Mouse (Mus musculus) gastrocnemius, postnatal 25 days (tissue): Measurements from ENCODE around the gene 2610318N02Rik. TPM values are rescaled to one million over a fixed set of nuclear protein-coding genes. Genes with fewer than 3 reads are reported as not detected.

Source experiments
- DNase-seq: peaks from one replicate; pipeline ENCODE4 v3.0.0; 2022
- microRNA-seq, 2 experiments: library from miRNA; unstranded; fragments of <30 nt; microRNA quantifications; one replicate each; pipeline ENCODE4 v1.2.0; 2021; ENCODE audit warnings: borderline replicate concordance in 2 of 2
- total RNA-seq, 2 experiments: library from RNA; stranded (reverse); gene quantifications; 1 replicate in 1 of 2; 2 replicates in 1 of 2; pipeline ENCODE4 v1.2.3; 2021

Gene 2610318N02Rik
- total RNA-seq, 2 experiments from 2014 or later, result not detected

DNA sequence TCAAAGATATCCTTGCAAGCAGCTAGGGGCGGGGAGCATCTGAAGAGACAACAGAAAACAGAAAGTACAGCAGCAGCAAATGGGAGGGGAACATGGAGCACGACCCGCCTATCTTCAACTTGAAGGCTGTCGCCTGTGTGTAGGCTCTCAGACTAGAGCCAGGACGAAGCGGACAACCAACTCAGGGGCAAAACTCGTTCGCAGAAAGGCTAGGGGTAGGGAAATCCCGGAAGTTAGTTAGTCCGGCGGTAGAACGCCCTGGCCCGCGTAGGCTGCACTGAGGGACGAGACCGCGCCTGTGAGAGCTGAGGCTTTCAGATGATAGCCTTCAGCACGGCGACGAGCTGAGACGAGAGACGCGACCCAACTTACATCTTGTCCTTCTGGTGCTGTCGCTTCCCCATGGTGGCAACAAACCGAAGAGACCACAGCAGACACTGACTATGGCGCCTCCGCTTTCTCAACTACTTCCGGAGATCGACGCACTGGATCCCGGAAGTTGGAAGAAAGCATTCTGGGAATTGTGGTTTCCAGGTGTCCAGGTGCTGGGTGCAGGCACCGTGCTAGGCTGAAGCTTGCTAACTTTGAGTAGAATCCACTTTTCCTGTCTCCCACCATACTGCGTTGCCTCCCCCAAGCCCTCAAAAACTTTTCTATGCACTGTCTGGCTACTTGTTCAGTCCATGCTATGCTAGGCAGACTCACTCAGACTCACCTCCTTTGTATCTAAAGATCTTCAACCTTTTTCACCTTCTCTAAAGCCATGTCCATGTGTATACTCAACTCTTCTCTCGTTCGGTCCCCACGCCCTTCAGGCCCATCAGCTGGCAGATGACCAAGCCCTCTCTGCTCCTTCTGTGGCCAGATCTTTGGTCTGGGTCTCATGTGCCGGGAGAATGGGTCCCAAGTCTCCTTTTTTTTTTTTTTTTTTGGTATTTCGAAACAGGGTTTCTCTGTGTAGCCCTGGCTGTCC, 13.9 kb downstream of the 2610318N02Rik start, which contains the start of gene Ppil2:
TSS of gene Ppil2 (minus strand) at position 487 of the 973 bp plus-strand sequence.
- DNase-seq, result peak; percentile 50

DNA sequence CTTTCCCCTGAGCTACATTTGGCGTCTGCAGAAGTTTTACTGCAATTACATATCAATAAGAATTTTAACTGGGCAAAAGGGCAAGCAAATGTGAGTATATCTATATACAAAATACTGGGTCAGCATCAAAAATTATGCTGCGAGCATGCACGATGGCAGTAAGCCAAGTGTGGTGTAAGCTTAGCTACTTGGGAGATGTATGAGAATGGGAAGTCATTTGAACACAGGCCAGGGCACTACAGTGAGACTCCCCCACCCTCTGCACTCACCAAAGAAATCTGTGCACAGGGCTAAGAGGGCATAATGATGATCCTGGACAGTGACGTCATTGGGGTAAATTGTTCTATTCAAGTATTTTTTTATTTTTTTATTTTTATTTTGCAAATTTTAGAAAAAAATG, 20.4 kb downstream of the 2610318N02Rik start:
- no peak for DNase-seq

GRCm38 (mm10) chr16:17102630-17103220, 22.2 kb downstream of the 2610318N02Rik start:
- DNase-seq, result no peak

DNA sequence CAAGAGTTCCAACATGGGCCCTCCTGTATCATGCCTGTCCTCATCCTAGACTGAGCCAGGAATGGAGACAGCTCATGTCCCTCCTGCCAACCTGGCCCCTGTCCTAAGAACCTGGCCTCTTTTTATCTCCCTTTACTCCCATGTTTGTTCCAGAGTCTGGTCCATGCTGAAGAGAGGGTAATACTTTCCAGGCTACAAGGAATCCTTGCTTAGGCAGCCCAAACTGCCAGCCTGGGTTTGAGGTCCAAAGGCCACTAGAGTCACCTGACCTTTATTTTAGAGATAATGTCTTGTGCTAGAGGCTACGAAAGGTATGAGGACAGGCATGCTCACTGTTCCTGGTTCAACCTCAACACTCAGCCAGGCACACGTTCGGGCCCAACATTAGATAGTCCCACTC, 28.0 kb downstream of the 2610318N02Rik start:
- no peak for DNase-seq

GRCm38 (mm10) chr16:17088346-17088745, 36.6 kb downstream of the 2610318N02Rik start:
- DNase-seq, result no peak

DNA sequence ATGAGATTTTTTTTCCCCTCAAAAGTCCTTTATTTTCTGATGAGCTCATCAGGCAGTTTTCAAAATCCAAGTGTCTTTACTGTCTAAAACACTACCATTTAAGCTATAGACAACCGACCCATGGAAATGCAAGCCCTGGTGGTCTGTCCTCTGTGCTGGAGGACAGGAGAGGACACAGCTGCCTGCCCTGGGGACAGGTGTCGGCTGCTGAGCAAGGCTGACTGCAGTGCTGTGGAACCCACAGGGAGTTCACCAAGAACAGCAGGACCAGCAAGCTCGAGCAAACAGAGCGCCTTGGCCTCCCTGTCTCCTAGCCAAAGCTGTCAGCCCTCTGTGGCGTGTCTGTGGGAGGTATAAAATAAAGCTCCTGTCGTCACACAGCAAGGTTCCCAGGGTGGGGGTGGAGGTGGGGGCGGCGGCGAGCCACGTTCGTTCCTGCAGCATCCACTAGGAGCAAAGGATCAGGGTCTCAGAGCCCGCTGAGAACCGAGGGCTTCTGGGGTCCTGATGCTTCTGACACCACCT, 38.2 kb downstream of the 2610318N02Rik start:
- no peak for DNase-seq

GRCm38 (mm10) chr16:17086241-17086640, 38.7 kb downstream of the 2610318N02Rik start:
- no peak for DNase-seq

DNA sequence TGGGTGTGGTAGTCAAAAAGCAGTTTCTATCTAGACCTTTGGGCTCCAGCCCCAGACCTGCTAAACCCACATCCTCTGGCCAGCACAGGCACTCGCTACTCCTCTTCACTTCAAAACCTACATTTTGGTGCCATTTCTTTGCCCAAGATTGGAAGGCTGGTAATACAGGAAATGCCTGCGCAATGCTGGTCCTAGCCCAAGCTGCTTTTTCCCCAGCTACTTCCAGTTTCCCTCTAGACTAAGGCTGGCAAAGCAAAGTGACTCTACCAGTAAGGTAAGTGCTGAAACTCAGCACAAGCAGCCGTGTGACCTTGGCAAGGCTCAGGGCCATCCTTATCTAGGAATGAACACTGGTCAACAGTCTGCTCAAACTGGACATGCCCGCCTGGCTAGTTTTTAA, 39.3 kb downstream of the 2610318N02Rik start:
- DNase-seq, result no peak

DNA sequence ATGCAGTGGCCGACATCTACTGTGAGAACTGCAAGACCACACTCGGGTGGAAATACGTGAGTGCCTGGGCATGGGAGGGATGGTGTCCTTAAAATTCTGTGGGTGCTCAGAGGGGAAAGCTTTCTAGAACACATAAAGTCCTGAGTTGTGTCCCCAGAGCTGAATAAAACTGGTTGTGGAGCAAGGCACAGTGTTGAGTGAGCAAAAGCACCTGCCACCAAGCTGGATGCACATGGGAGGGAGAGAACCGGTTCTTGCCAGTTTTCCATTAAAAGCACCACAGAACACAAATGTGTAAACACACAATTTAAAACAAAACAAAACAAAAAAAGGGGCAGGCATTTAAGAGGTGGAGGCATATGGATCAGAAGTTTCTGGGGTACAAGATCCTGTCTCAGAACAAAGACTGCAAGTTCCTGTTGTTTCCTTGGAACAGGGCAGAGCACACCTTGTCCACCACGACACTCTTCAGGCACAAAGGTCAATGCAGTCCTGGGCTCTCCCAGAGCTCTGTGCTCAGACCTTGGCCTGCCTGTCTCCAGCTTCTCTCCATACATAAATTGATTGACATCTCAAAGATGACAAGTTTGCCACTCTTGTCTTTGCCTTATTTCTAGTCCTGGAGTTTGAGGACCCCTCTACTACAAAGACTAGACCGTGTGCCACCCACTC, 42.7 kb downstream of the 2610318N02Rik start:
- no peak for DNase-seq

- DNase-seq, result no peak
Observed at GRCm38 (mm10) chr16:17078101-17078500, 46.9 kb downstream of the 2610318N02Rik start.

GRCm38 (mm10) chr16:17076869-17077268, 48.1 kb downstream of the 2610318N02Rik start:
- no peak for DNase-seq

GRCm38 (mm10) chr16:17076301-17076700, 48.7 kb downstream of the 2610318N02Rik start:
- no peak for DNase-seq

DNA sequence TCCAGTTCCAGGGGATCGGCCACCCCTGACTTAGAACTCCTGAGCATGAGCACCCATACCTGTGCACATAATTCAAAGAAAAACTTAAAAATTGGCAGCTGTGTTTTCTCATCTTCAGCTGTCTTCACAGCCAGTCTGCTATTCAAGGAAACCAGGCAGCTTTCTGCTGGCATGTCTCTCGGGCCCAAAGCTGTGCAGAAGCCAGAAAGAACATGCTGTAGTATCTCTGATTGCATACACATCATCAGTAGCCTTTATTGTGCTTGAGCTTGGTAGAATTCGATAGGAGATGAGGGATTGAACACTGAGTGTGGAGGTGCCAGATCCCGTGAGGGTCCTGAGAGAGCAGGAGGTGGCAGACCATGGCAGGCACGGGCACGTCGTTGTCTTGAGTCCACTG, 52.0 kb downstream of the 2610318N02Rik start:
- no peak for DNase-seq

DNA sequence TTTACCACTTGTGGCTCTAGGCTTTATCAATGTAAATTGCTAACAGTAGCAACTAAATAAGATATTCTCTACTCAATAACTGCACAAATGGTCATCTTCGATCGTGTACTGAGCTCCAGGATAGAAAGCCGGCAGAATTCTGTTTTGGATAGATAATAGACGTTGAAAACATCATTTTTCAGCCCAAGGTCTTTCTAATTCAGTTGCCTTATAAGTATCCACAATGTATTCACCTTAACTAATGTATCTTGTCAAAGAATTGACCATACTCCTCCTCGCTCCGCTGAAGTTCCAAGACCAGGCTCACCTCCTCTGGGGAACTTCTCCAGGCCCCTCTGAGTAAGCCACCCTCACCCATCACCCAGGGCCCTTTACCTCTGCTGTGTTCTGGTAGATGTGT, 54.3 kb downstream of the 2610318N02Rik start:
- DNase-seq, result no peak

GRCm38 (mm10) chr16:17069511-17070443, 55.2 kb downstream of the 2610318N02Rik start, which contains the start of gene Ypel1:
Gene Ypel1, plus strand, starts transcription at chr16:17069696.
- peak; percentile 85 for DNase-seq

GRCm38 (mm10) chr16:17067552-17067951, 57.4 kb downstream of the 2610318N02Rik start:
- no peak for DNase-seq

Small RNA genes within 50 kb of the gene (microRNA-seq; reads per million reads assigned to microRNA genes)
- 58.9 to 69.9 reads per million in 2 experiments for gene Mir130b
- gene Mir301b, result 0 to 2.6 reads per million in 2 experiments

Other genes starting within 250 kb of the 2610318N02Rik start
- gene Ppm1f, start 228.7 kb downstream of the 2610318N02Rik start, total RNA-seq, result 10 to 100 TPM; 10.8 to 10.9 TPM
- gene Mapk1, start 141.8 kb downstream of the 2610318N02Rik start, total RNA-seq, result 10 to 100 TPM; 85.1 to 87.1 TPM
- under 1 TPM; 0.77 to 0.99 TPM for gene Ypel1, start 55.5 kb downstream of the 2610318N02Rik start, total RNA-seq
- 10 to 100 TPM; 22.6 to 25.1 TPM for gene Ppil2, start 13.9 kb downstream of the 2610318N02Rik start, total RNA-seq
- gene Sdf2l1, start 7.2 kb upstream of the 2610318N02Rik start, total RNA-seq, result 1 to 10 TPM; 5.4 to 7.5 TPM
- gene Ydjc, start 19.5 kb upstream of the 2610318N02Rik start, total RNA-seq, result under 1 TPM in 1 of 2 experiments, not detected in 1; 0.29 TPM
- under 1 TPM in 1 of 2 experiments, not detected in 1; 0.19 TPM for gene Ccdc116, start 22.1 kb upstream of the 2610318N02Rik start, total RNA-seq
- 100 to 1,000 TPM; 129 to 132 TPM for gene Ube2l3, start 77.5 kb upstream of the 2610318N02Rik start, total RNA-seq
- gene Rimbp3, start 83.4 kb upstream of the 2610318N02Rik start, total RNA-seq, result not detected
- gene Hic2, start 108.4 kb upstream of the 2610318N02Rik start, total RNA-seq, result under 1 TPM; 0.83 to 0.97 TPM
- gene Tmem191c, start 150.9 kb upstream of the 2610318N02Rik start, total RNA-seq, result 1 to 10 TPM; 1.3 to 1.7 TPM
- gene Serpind1, start 206.2 kb upstream of the 2610318N02Rik start, total RNA-seq, result under 1 TPM; 0.18 to 0.32 TPM